Mouse (Mus musculus): ENCODE data around the gene Ptar1. TPM values are rescaled to one million over a fixed set of nuclear protein-coding genes. Genes with fewer than 3 reads are reported as not detected.

Ptar1 gene
- 9.5 TPM for polyA plus RNA-seq (2017; shearing (Covaris generic))

GRCm38 (mm10) chr19:23687296-23688021, at the start of gene Ptar1:
Ptar1 (plus strand) TSS chr19:23687429.

GRCm38 (mm10) chr19:23652644-23653043, 34.6 kb upstream of the Ptar1 start, which contains the start of gene 1700028P14Rik:
1700028P14Rik (minus strand) TSS chr19:23652812.

DNA sequence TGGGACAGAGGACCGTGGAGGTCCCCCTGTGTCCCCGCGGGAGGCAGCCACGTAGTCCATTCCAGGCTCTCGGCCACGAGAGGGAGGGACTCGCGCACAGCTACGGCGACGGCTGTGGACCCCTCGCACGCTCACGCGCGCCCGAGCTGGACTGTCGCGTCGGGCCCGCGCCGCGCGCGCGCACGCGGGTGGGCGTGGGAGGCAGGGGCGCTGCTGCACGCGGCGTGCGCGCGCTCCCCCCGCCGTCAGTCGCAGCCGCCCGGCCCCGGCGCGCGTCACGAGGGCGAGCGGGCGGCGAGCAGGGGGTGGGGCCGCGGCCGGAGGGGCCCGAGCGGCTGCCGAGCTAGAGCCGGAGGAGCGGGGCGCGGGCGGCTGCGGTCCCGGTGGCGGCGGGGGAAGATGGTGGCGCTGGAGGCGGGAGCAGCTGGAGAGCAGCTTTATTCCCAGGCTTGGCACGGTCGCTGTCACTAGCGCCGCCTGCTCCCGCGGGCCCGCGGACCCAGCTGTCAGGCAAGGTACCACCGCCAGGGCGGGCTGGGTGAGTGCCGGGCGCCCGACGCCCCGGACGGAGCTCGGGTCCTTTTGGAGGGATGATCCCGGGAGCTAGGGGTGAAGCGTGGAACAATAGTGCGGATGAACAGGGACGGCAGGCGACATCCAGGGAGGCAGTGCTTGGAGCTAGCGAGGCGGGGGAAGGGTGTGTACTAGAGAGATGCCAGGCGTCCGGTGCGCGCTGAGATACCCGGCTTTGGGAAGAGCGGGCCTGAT, 71.5 kb downstream of the Ptar1 start, which contains the start of gene Apba1:
Apba1 (plus strand) TSS at position 334 of the 768 bp plus-strand sequence.

Other genes starting within 250 kb of the Ptar1 start
- not detected for gene Mamdc2, start 239.0 kb upstream of the Ptar1 start, polyA plus RNA-seq (2017; shearing (Covaris generic))
- gene 1700028P14Rik, start 34.6 kb upstream of the Ptar1 start, polyA plus RNA-seq (2017; shearing (Covaris generic)), result not detected
- gene Apba1, start 71.5 kb downstream of the Ptar1 start, polyA plus RNA-seq (2017; shearing (Covaris generic)), result not detected